Mouse (Mus musculus): ENCODE results near the gene Gm5849. TPM values are rescaled to one million over a fixed set of nuclear protein-coding genes. Genes with fewer than 3 reads are reported as not detected.

Gene Gm5849
- not detected for polyA plus RNA-seq (2017; shearing (Covaris generic))

GRCm38 (mm10) chr3:90777776-90778175 lies at the start of gene Gm5849:
Gm5849 (minus strand) TSS chr3:90777876.

GRCm38 (mm10) chr3:90726606-90727005 lies 51.1 kb downstream of the Gm5849 start, which contains the start of gene Pglyrp4:
Pglyrp4 (plus strand) TSS chr3:90726906.

Other genes with a start within 250 kb of the Gm5849 start
- not detected for gene S100a16, start 240.6 kb downstream of the Gm5849 start, polyA plus RNA-seq (2017; shearing (Covaris generic))
- gene S100a3, start 217.3 kb downstream of the Gm5849 start, polyA plus RNA-seq (2017; shearing (Covaris generic)) = 1.9 TPM
- gene S100a2, start 187.6 kb downstream of the Gm5849 start, polyA plus RNA-seq (2017; shearing (Covaris generic)) = not detected
- not detected for gene Gm42674, start 176.0 kb downstream of the Gm5849 start, polyA plus RNA-seq (2017; shearing (Covaris generic))
- gene S100a4, start 174.1 kb downstream of the Gm5849 start, polyA plus RNA-seq (2017; shearing (Covaris generic)) = 213 TPM
- not detected for gene S100a5, start 169.4 kb downstream of the Gm5849 start, polyA plus RNA-seq (2017; shearing (Covaris generic))
- gene S100a6, start 165.0 kb downstream of the Gm5849 start, polyA plus RNA-seq (2017; shearing (Covaris generic)) = 296 TPM
- not detected for gene S100a7a, start 123.9 kb downstream of the Gm5849 start, polyA plus RNA-seq (2017; shearing (Covaris generic))
- gene S100a8, start 108.9 kb downstream of the Gm5849 start, polyA plus RNA-seq (2017; shearing (Covaris generic)) = not detected
- not detected for gene S100a9, start 82.2 kb downstream of the Gm5849 start, polyA plus RNA-seq (2017; shearing (Covaris generic))
- not detected for gene Pglyrp4, start 51.0 kb downstream of the Gm5849 start, polyA plus RNA-seq (2017; shearing (Covaris generic))

Data from CD4-positive, CD25-positive, alpha-beta regulatory T cell, adult 9 weeks (primary cell).